Mouse (Mus musculus) heart, postnatal 36 days (tissue): Measurements from ENCODE around the gene Kremen2. TPM values are rescaled to one million over a fixed set of nuclear protein-coding genes. Genes with fewer than 3 reads are reported as not detected.
"Not testable (repeated sequence)": the region's sequence is repeated elsewhere in the genome, so short reads cannot be mapped to it uniquely, and the experiment has no call there.

Experiments used
- DNase-seq, 2 experiments: peaks; one replicate each; pipeline ENCODE4 v3.0.0; 2021 to 2022
- intact Hi-C: fragments of 180-260 bp; cut with DNase I; formaldehyde crosslinking; loops from one replicate; pipeline ENCODE4 v1.15.1; 2025
- total RNA-seq, 2 experiments: library from RNA; stranded (reverse); gene quantifications; 2 replicates each; pipeline ENCODE4 v1.2.3; 2021

Kremen2 gene
- total RNA-seq = not detected

GRCm38 (mm10) chr17:23745301-23746251 is at the start of gene Kremen2:
TSS of gene Kremen2 (minus strand) at chr17:23745833.
- intact Hi-C loops = loop anchor here (5.0 kb wide), 1 partner anchor 82 kb away; the partner anchor contains the start of gene Elob
- no peak for DNase-seq

GRCm38 (mm10) chr17:23795323-23795722 is 49.7 kb upstream of the Kremen2 start:
- DNase-seq = no peak
- intact Hi-C loops = no loop called here

- intact Hi-C loops = loop anchor here (5.0 kb wide), 1 partner anchor 36 kb away; the partner anchor contains the start of gene Elob
- DNase-seq = no peak
Measured at GRCm38 (mm10) chr17:23791079-23791357, 45.4 kb upstream of the Kremen2 start.

- intact Hi-C loops = loop anchor here (5.0 kb wide), 1 partner anchor 37 kb away; the partner anchor contains the start of gene Elob
Measured at GRCm38 (mm10) chr17:23790269-23791078, 44.8 kb upstream of the Kremen2 start, which contains the start of gene Srrm2. TSS of gene Srrm2 (plus strand) at chr17:23790532.

GRCm38 (mm10) chr17:23789749-23790268 is 44.2 kb upstream of the Kremen2 start:
- intact Hi-C loops = loop anchor here (2.0 to 5.0 kb wide), 2 partner anchors 17 to 37 kb away; partner anchors contain the start of gene Elob
- no peak for DNase-seq

More at GRCm38 (mm10) chr17:23790269-23791078, 44.8 kb upstream of the Kremen2 start, which contains the start of gene Srrm2:
- peak; percentile 65 to 68 for DNase-seq

- DNase-seq = no peak
- intact Hi-C loops = loop anchor here (2.0 kb wide), 1 partner anchor 16 kb away; no protein-coding TSS in a partner anchor
Measured at GRCm38 (mm10) chr17:23788973-23789372, 43.3 kb upstream of the Kremen2 start.

- intact Hi-C loops = no loop called here
- DNase-seq = no peak
Measured at GRCm38 (mm10) chr17:23786510-23786931, 40.9 kb upstream of the Kremen2 start.

- intact Hi-C loops = no loop called here
Measured at GRCm38 (mm10) chr17:23785561-23786471, 40.2 kb upstream of the Kremen2 start, which contains the start of gene Flywch2. TSS of gene Flywch2 (minus strand) at chr17:23786081.

GRCm38 (mm10) chr17:23783352-23783751 is 37.7 kb upstream of the Kremen2 start:
- DNase-seq = no peak
- intact Hi-C loops = no loop called here

More at GRCm38 (mm10) chr17:23785561-23786471, 40.2 kb upstream of the Kremen2 start, which contains the start of gene Flywch2:
- DNase-seq = peak; percentile 59 to 60

- no peak for DNase-seq
- intact Hi-C loops = no loop called here
Measured at GRCm38 (mm10) chr17:23778447-23778846, 32.8 kb upstream of the Kremen2 start.

GRCm38 (mm10) chr17:23777141-23777540 is 31.5 kb upstream of the Kremen2 start:
- no peak for DNase-seq
- intact Hi-C loops = no loop called here

- DNase-seq = no peak
- intact Hi-C loops = no loop called here
Measured at GRCm38 (mm10) chr17:23776216-23776615, 30.6 kb upstream of the Kremen2 start.

GRCm38 (mm10) chr17:23774090-23774489 is 28.5 kb upstream of the Kremen2 start:
- intact Hi-C loops = loop anchor here (2.0 to 5.0 kb wide), 4 partner anchors 69 to 187 kb away; partner anchors contain the start of gene Prss32
- DNase-seq = peak; percentile 78 to 81

GRCm38 (mm10) chr17:23773676-23774075 is 28.0 kb upstream of the Kremen2 start:
- no peak for DNase-seq
- intact Hi-C loops = loop anchor here (2.0 to 5.0 kb wide), 5 partner anchors 15 to 187 kb away; partner anchors contain the start of gene Prss32

- intact Hi-C loops = loop anchor here (2.0 to 5.0 kb wide), 2 partner anchors 17 to 100 kb away; no protein-coding TSS in a partner anchor
- not testable (repeated sequence) for DNase-seq
Measured at GRCm38 (mm10) chr17:23772219-23772556, 26.6 kb upstream of the Kremen2 start.

- intact Hi-C loops = loop anchor here (1.0 to 5.0 kb wide), 4 partner anchors 17 to 101 kb away; partner anchors contain the start of gene Elob
Measured at GRCm38 (mm10) chr17:23771284-23772218, 25.9 kb upstream of the Kremen2 start, which contains the start of gene Flywch1. TSS of gene Flywch1 (minus strand) at chr17:23771602.

GRCm38 (mm10) chr17:23770896-23771283 is 25.3 kb upstream of the Kremen2 start:
- no peak for DNase-seq
- intact Hi-C loops = loop anchor here (1.0 to 5.0 kb wide), 3 partner anchors 20 to 101 kb away; partner anchors contain the start of gene Elob

More at GRCm38 (mm10) chr17:23771284-23772218, 25.9 kb upstream of the Kremen2 start, which contains the start of gene Flywch1:
- DNase-seq = peak; percentile 97

- intact Hi-C loops = loop anchor here (2.0 to 5.0 kb wide), 2 partner anchors 20 to 102 kb away; no protein-coding TSS in a partner anchor
- no peak for DNase-seq
Measured at GRCm38 (mm10) chr17:23770493-23770892, 24.9 kb upstream of the Kremen2 start.
